Mouse (Mus musculus): ENCODE measurements around the gene Prkg1. TPM values are rescaled to one million over a fixed set of nuclear protein-coding genes. Genes with fewer than 3 reads are reported as not detected.

The Prkg1 gene
- total and polyA plus RNA-seq, 3 experiments: 2.2 to 13.6 (median 11.0) TPM

GRCm38 (mm10) chr19:31136316-31136715, 628.5 kb downstream of the Prkg1 start:
- Histone ChIP-seq H3K27ac (no peak overlapping the region), H3K4me1 (ENCODE audit: control insufficient read depth, insufficient read depth, low read length) (no peaks in the 10 kb centered on the region), H3K4me3 (no peak overlapping the region), H3K27me3 (ENCODE audit: control insufficient read depth, insufficient read depth, low read length) (no peaks in the 10 kb centered on the region), H3K36me3 (ENCODE audit: control insufficient read depth, insufficient read depth, low read length) (no peaks in the 10 kb centered on the region), H3K79me2 (replicated peaks; ENCODE audit: control insufficient read depth, insufficient read depth, low read length) (no peaks in the 10 kb centered on the region), H3K9ac (ENCODE audit: low read depth, low read length) (no peak overlapping the region)
- TF ChIP-seq POLR2A (IDR thresholded peaks at IDR 0.05; ENCODE audit: insufficient read depth, low read depth, low read length) (no peak), EP300 (IDR thresholded peaks at IDR 0.05; ENCODE audit: insufficient read depth, low read depth, low read length) (no peak), CTCF (IDR thresholded peaks at IDR 0.05) (no peak)
- 43% methylated on average over 2 of the region's 2 CpGs for WGBS
- DNase-seq: no peak
- intact Hi-C loops (cut with DNase I): no loop called here

GRCm38 (mm10) chr19:31132614-31133013, 632.2 kb downstream of the Prkg1 start:
- no peak for DNase-seq
- intact Hi-C loops (cut with DNase I): no loop called here
- Histone ChIP-seq H3K79me2 (replicated peaks; ENCODE audit: control insufficient read depth, insufficient read depth, low read length) (no peaks in the 10 kb centered on the region), H3K27ac (no peak overlapping the region), H3K4me3 (no peak overlapping the region), H3K4me1 (ENCODE audit: control insufficient read depth, insufficient read depth, low read length) (no peaks in the 10 kb centered on the region), H3K36me3 (ENCODE audit: control insufficient read depth, insufficient read depth, low read length) (no peaks in the 10 kb centered on the region), H3K9ac (ENCODE audit: low read depth, low read length) (no peak overlapping the region), H3K27me3 (ENCODE audit: control insufficient read depth, insufficient read depth, low read length) (no peaks in the 10 kb centered on the region)
- TF ChIP-seq POLR2A (IDR thresholded peaks at IDR 0.05; ENCODE audit: insufficient read depth, low read depth, low read length): no peak
- no peak for TF ChIP-seq CTCF (IDR thresholded peaks at IDR 0.05)
- TF ChIP-seq EP300 (IDR thresholded peaks at IDR 0.05; ENCODE audit: insufficient read depth, low read depth, low read length): no peak
- WGBS: 84% methylated on average over 8 of the region's 8 CpGs

- intact Hi-C loops (cut with DNase I): no loop called here
- Histone ChIP-seq H3K36me3 (ENCODE audit: control insufficient read depth, insufficient read depth, low read length) (no peaks in the 10 kb centered on the region), H3K4me1 (ENCODE audit: control insufficient read depth, insufficient read depth, low read length) (no peaks in the 10 kb centered on the region), H3K4me3 (no peak overlapping the region), H3K79me2 (replicated peaks; ENCODE audit: control insufficient read depth, insufficient read depth, low read length) (no peaks in the 10 kb centered on the region), H3K27ac (no peak overlapping the region), H3K9ac (ENCODE audit: low read depth, low read length) (no peak overlapping the region), H3K27me3 (ENCODE audit: control insufficient read depth, insufficient read depth, low read length) (no peaks in the 10 kb centered on the region)
- WGBS: 77% methylated on average over 3 of the region's 3 CpGs
- no peak for TF ChIP-seq POLR2A (IDR thresholded peaks at IDR 0.05; ENCODE audit: insufficient read depth, low read depth, low read length)
- no peak for TF ChIP-seq CTCF (IDR thresholded peaks at IDR 0.05)
- no peak for TF ChIP-seq EP300 (IDR thresholded peaks at IDR 0.05; ENCODE audit: insufficient read depth, low read depth, low read length)
- DNase-seq: no peak
Measured at GRCm38 (mm10) chr19:31124628-31125027, 640.2 kb downstream of the Prkg1 start.

- Histone ChIP-seq H3K4me3 (no peak overlapping the region), H3K27ac (no peak overlapping the region), H3K36me3 (ENCODE audit: control insufficient read depth, insufficient read depth, low read length) (no peaks in the 10 kb centered on the region), H3K27me3 (ENCODE audit: control insufficient read depth, insufficient read depth, low read length) (no peaks in the 10 kb centered on the region), H3K79me2 (replicated peaks; ENCODE audit: control insufficient read depth, insufficient read depth, low read length) (no peaks in the 10 kb centered on the region), H3K4me1 (ENCODE audit: control insufficient read depth, insufficient read depth, low read length) (no peaks in the 10 kb centered on the region), H3K9ac (ENCODE audit: low read depth, low read length) (no peak overlapping the region)
- TF ChIP-seq CTCF (IDR thresholded peaks at IDR 0.05) (no peak), POLR2A (IDR thresholded peaks at IDR 0.05; ENCODE audit: insufficient read depth, low read depth, low read length) (no peak), EP300 (IDR thresholded peaks at IDR 0.05; ENCODE audit: insufficient read depth, low read depth, low read length) (no peak)
- WGBS: 31% methylated on average over 4 of the region's 4 CpGs
- intact Hi-C loops (cut with DNase I): no loop called here
- DNase-seq: no peak
Measured at GRCm38 (mm10) chr19:31114690-31115089, 650.1 kb downstream of the Prkg1 start.

GRCm38 (mm10) chr19:31106835-31107554, 657.8 kb downstream of the Prkg1 start:
- H3K79me2 ChIP-seq (replicated peaks; ENCODE audit: control insufficient read depth, insufficient read depth, low read length): no peaks in the 10 kb centered on the region
- intact Hi-C loops (cut with DNase I): no loop called here
- no peak for TF ChIP-seq CTCF (IDR thresholded peaks at IDR 0.05)
- TF ChIP-seq EP300 (IDR thresholded peaks at IDR 0.05; ENCODE audit: insufficient read depth, low read depth, low read length): no peak
- TF ChIP-seq POLR2A (IDR thresholded peaks at IDR 0.05; ENCODE audit: insufficient read depth, low read depth, low read length): no peak
- H3K9ac ChIP-seq (ENCODE audit: low read depth, low read length): no peak overlapping the region
- no peaks in the 10 kb centered on the region for H3K36me3 ChIP-seq (ENCODE audit: control insufficient read depth, insufficient read depth, low read length)
- 47% methylated on average over 9 of the region's 9 CpGs for WGBS
- no peaks in the 10 kb centered on the region for H3K27me3 ChIP-seq (ENCODE audit: control insufficient read depth, insufficient read depth, low read length)
- no peak overlapping the region for H3K27ac ChIP-seq
- no peak for DNase-seq
- H3K4me3 ChIP-seq: no peak overlapping the region
- H3K4me1 ChIP-seq (ENCODE audit: control insufficient read depth, insufficient read depth, low read length): no peaks in the 10 kb centered on the region

GRCm38 (mm10) chr19:31106036-31106435, 658.8 kb downstream of the Prkg1 start:
- TF ChIP-seq CTCF (IDR thresholded peaks at IDR 0.05) (no peak), POLR2A (IDR thresholded peaks at IDR 0.05; ENCODE audit: insufficient read depth, low read depth, low read length) (no peak), EP300 (IDR thresholded peaks at IDR 0.05; ENCODE audit: insufficient read depth, low read depth, low read length) (no peak)
- intact Hi-C loops (cut with DNase I): no loop called here
- Histone ChIP-seq H3K79me2 (replicated peaks; ENCODE audit: control insufficient read depth, insufficient read depth, low read length) (no peaks in the 10 kb centered on the region), H3K9ac (ENCODE audit: low read depth, low read length) (no peak overlapping the region), H3K27ac (no peak overlapping the region), H3K36me3 (ENCODE audit: control insufficient read depth, insufficient read depth, low read length) (no peaks in the 10 kb centered on the region), H3K4me3 (no peak overlapping the region), H3K27me3 (ENCODE audit: control insufficient read depth, insufficient read depth, low read length) (no peaks in the 10 kb centered on the region), H3K4me1 (ENCODE audit: control insufficient read depth, insufficient read depth, low read length) (no peaks in the 10 kb centered on the region)
- WGBS: 57% methylated on average over 3 of the region's 3 CpGs
- no peak for DNase-seq
